Mouse (Mus musculus) erythroid progenitor cell, adult 5-6 weeks (primary cell): Measurements from ENCODE around the gene Hist1h3f. TPM values are rescaled to one million over a fixed set of nuclear protein-coding genes. Genes with fewer than 3 reads are reported as not detected.

Source experiments
- ATAC-seq: replicated peaks from 2 replicates; pipeline ENCODE4 v1.8.0; 2016; ENCODE audit warnings: moderate number of reproducible peaks, mild to moderate bottlenecking, moderate TSS enrichment, inconsistent platforms; ENCODE audit not compliant: poor library complexity, low FRiP score, severe bottlenecking
- total RNA-seq, 2 experiments: library from RNA; stranded (forward) in 1 of 2; stranded (reverse) in 1 of 2; fragments of 150-400 nt in 1 of 2; fragments of 186-747, 209-891 nt in 1 of 2; gene quantifications; 2 replicates each; pipeline versions ENCODE4 v1.2.3 to v1.2.4; 2015 to 2017; ENCODE audit warnings: low replicate concordance in 2 of 2

Hist1h3f gene
- 145 and 158 TPM in 2 replicates for total RNA-seq (2015; ENCODE audit: low replicate concordance)
- total RNA-seq (2017; ENCODE audit: low replicate concordance): 262 and 310 TPM in 2 replicates

DNA sequence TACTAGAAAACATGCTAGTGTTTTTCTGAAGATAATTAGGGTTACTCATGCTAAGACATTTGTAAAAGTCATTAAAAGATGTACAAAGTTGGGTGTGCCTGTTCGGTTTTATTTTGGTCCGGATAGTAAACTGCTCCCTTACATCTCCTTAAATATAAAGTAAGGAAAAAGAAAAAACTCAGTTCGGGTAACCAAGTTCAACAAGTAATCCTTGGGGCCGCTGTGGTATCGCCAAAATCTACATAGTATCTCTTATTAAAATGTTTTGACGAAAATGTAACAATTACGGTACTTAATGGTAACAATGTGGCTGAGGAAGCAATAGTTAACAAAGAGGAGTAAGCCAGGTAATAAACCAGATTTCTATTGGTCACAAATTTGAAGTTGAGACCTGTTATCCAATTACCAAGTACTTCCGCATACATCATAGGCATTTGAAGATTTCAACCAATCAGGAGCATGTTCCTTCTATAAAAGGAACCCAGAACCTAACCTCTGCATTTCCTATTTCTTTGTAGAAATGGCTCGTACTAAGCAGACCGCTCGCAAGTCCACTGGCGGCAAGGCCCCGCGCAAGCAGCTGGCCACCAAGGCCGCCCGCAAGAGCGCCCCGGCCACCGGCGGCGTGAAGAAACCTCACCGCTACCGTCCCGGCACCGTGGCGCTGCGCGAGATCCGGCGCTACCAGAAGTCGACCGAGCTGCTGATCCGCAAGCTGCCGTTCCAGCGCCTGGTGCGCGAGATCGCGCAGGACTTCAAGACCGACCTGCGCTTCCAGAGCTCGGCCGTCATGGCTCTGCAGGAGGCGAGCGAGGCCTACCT is at the start of gene Hist1h3f:
Gene Hist1h3f (plus strand): TSS at position 88 of the 822 bp plus-strand sequence.
- ATAC-seq: peak; percentile 82

DNA sequence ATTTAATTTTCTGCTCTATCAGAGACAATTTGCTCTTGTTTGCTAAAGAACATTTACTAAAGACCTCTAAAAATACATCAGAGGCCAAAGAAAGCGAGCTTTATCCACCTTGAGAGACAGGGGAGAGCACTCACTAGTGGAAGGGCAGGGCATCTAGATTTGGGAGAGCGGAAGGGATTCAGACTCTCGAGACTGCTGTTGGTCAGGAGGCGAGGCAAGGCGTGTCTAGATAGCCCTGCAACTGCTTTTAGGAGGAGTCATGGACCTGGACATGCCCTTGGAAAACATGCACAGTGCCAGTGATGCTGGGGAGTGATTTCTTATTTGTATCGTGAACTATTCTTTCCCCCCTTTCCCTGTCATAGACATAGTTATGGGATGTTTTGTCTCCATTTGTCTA is 48.3 kb upstream of the Hist1h3f start:
- no peak for ATAC-seq

DNA sequence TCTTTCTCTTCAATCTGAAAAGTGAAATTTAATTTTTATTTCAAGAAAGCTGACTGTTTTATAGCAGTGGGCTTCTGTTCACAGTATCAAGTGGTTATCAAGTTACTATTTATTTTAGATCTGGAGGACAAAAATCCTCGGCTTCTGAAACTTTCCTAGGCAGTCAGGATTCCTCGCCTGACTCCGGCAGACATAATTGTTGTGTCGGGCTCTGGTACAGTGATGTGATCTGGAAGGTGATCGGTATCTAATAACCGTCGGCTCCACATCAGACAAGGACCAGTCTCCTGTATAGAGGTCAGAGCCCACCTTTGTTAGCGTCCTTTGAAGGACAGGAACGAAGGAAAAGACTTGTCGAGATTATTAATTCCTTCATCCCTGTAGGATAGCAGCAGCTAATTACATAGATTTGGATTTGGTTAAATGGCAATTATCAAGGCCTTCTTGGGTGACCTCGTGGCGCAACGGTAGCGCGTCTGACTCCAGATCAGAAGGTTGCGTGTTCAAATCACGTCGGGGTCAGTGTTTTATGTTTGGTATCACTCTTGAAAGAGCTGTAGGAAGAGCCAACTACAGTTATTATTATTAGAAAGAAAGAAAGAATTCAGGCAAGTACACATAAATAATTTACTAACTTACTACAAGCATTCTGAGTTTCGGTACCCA is 46.1 kb upstream of the Hist1h3f start:
- no peak for ATAC-seq

DNA sequence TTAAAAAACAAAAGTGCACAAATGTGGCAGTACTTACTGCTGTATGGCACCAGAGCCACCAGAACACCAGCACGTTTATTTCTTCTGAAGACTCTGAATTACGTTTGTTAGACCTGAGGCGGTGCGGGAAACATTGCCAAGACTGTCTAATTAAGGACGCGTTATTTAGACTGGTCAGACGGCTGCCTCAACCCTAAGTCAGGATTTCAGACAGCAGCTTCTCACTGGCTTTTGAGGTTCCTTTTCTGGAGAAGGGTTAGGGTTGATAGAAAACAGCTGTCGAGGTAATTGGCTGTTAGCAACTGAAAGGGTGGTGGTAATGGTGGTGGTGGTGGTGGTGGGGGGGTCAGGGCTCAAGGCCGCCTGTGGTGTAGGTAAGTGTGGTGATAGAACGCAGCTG is 45.2 kb upstream of the Hist1h3f start:
- ATAC-seq: no peak

DNA sequence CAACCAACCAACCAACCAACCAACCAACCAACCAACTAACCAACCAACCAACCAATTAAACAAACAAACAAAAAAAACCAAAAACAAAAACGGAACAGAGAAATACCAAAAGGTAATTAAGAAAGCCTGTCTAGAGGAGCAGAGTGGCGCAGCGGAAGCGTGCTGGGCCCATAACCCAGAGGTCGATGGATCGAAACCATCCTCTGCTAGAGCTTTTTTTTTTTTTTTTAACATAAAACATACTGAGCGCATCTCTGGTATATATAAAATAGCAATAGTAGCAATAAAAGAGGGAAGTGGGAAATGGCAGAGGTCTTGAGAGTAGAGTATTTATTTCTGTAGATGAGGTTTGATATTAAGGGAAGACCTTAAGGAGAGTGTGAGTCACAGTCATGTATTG is 43.9 kb upstream of the Hist1h3f start:
- ATAC-seq: no peak

DNA sequence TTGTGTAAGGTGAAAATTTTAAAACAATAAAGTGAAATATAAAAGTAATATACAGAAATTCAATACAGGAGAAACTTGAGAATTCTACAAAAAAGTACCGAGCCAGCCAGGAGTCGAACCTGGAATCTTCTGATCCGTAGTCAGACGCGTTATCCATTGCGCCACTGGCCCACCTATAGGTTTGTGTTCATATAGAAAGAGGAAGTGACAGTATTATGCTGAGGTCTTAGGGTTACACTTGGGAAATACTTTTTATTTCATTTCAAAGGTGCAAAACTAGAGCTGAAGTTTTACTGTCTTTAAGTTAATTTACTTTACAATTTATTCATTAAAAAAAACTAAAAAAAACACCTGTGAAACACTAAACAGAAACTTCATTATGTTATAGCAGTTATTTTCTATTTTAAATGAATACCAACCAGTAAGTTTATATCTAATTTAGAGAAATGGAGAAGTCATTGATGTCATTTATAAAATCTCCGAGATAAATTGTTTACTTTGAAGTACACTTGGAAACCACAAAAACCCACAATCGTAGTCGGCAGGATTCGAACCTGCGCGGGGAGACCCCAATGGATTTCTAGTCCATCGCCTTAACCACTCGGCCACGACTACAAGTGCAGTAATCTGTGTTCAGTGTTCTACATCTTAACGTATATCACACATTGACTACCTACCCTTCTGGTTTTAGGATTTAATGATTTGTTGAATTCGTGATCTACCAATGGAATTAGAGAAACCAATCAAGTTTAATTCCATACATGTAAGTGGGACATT is 43.2 kb upstream of the Hist1h3f start:
- ATAC-seq: no peak

DNA sequence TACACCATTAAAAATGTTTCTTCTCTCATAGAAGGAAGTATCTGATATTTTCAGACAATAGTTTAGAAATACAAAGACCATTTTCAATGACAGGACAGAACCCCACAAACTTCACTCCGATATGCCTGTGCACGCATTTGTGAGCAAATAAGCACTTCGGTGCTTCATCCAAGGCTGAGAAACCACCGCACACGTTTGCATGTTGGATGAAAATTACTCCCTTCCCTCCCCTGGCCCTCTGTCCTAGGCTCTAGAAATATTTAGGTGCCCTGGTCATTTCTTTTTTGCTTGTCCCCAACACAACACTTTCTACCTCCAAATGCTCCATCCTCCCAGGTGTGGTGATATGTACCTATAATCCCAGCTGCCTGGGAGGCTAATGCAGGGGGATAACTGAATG is 42.3 kb upstream of the Hist1h3f start:
- no peak for ATAC-seq

DNA sequence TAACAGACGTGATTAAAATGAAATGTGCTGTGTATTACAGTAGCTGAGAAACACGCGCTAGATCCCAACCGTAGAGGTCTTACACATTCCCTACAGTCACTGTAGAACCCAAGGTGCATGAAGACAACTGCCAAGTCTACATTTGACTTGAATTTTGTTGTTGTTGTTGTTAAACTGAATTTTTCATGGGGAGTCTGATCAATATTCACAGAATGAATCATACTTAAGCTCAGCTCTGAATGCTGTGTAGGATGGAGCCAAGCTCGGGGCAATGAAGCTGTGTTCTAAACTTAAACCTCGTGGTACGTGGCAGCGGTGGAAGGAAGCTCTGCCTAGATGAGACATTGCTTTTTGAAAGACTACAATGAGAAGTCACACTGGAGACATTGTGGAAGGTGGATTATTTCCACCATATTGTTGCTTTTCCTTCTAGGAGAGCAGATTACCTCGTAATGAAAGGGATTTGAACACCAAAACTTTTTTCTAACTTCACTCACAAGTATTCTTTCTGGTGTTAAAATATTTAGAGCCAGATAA is 41.8 kb upstream of the Hist1h3f start:
- no peak for ATAC-seq

DNA sequence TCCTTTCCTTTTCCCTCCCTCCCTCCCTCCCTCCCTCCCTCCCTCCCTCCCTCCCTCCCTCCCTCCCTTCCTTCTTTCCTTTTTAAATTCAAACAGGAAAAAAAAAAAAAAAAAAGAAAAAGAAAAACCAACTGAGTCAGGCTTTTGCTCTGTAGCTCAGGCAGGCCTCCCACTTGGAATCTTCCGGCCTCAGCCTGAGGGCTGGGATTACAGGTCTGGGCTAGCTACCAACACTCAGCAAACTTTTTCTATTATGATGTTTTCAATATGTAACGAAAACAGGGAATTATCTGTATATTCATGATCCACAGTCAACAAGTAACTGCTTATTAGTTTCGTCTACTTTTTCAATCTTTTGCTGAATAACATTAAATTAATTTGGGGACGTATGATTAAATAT is 40.9 kb upstream of the Hist1h3f start:
- ATAC-seq: no peak

DNA sequence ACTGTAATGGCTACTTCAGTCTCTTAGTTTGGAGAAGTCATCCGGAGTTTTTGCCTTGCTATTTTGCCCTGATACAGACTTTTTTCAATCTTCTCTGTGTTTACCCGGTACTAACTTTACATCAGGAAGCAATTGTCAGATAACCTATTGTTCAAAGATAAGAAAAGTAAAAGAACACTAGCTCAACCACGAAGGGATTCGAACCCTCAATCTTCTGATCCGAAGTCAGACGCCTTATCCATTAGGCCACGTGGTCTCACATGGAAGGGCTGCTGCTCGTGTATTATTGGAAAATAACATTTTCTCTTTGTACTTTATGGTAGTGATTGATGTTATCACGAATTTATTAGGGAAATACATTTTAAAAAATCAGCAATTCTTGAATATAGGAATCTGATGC is 40.1 kb upstream of the Hist1h3f start:
- no peak for ATAC-seq

DNA sequence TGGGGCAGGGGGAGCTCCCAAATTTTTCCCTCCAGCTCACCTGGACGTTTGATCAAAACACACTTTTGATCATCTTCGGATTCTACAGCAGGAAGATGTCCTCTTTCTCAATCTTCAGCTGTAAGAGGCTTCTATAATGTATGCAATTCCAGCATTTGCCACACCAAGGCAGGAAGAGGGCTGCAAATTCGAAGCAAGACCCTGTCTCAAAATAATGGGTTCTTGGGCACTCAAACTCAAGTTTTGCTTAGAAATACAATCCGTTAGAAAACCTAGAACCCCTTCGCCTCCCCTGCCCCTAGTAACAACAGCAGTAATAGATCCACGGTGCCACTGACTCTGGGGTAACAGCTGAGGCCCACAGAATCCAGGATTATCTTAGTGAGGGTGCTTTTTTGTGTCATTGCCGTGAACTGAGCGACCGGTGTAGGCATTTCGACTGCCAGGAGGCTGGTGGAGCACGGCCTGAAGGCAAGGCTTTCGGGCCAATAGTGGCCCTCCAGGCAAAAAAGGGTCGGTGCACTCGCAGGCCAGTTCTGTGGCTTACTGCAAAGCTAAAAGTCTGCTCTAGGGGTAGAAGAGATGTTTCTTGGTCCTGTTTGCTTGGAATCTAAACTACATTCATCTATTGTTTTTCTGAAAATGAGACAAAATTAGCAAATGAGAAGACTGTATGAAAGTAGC is 38.0 kb upstream of the Hist1h3f start:
- ATAC-seq: no peak

DNA sequence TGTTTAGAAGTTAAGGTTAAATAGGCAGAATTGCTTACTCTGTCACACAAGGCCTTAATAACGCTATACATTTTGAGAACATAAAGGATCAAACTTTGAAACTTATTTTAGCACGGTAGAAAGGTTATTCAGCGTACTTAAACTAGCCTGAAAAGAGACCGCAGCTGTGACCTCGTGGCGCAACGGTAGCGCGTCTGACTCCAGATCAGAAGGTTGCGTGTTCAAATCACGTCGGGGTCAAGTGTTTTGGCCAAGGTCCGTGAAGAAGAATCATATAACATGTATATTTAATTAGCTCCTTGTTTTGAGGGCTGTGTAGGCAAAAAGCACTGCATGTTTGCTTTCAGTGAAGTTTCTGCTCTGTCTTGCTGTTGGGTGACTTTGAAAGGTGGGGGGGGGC is 37.5 kb upstream of the Hist1h3f start:
- ATAC-seq: no peak

DNA sequence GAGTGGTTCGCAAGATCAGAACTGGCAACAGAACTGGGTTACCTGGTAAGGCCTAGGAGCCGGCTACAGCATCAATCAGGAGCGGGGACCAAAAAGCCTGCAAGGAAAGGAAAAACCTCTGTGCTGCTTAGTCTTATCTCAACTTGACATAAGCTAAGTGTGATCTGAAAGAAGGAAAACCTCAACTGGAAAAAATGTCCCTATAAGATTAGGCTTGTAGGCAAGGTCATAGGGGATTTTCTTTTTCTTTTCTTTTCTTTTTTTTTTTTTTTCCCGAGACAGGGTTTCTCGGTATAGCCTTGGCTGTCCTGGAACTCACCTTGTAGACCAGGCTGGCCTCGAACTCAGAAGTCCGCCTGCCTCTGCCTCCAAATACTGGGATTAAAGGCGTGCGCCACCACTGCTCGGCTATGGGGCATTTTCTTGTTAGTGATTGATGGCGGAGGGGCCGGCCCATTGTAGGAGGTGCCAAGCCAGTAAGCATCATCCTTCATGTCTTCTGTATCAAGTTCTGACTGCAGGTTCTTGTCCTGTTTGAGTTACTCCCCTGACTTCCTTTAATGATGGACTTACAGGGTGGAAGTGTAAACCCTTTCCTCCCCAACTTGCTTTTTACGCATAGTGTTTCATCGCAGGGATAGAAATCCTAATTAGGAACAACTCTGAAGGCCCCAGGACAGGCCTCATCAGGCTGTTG is 36.9 kb upstream of the Hist1h3f start:
- no peak for ATAC-seq

DNA sequence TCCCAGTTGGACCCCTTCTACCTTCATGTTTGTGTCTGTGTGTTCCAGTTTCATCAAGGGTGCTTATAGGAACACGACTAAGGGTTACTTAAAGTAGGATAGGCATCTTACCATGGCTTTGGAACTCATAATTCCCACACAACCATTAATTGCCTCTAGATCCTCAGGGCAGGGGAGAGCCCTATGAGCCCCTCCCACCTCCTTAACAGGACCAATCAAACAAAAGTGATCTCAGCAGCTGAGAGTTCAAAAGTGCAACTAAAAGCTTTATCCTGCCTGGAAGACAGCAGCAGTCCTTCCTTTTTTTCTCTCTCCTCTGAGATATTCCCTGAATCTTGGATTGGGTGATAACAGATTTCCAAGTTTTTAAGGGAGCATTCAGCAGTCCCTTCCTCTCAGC is 33.7 kb upstream of the Hist1h3f start:
- no peak for ATAC-seq

DNA sequence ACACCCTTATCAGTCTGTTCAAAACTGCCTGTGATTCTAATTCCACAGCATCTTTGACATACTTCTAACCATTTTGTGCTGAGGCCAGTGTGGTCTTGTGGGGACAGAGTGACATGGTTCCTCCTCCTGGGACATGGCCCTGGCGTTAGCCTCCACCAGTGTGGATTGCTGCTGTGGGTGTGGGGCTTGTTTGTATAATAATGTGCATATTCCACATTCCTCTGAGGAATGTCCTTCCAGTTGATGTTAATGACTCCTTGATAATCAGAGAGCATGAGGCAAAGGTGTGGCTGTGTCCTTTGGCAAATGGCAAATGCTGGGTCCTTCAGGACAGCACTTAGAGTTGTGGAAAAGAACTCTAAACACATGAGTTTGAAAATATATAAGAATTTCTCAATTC is 30.3 kb upstream of the Hist1h3f start:
- ATAC-seq: no peak

DNA sequence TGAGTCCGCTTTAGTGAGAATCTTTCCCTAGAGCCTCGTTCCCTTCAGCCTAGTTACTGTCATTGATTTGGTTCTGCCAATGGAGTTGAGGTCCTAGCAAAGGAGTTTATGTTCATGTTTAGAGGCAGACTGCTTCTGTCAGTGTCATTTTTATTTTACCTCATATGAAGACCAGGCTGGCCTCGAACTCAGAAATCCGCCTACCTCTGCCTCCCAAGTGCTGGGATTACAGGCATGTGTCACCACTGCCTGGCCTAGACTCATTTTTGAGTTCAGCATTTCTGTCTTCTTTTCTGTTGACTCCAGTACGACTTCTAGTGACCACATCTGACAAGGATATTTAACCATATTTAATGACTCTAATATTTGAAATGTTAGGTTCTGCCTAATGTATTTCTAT is 28.6 kb upstream of the Hist1h3f start:
- no peak for ATAC-seq

DNA sequence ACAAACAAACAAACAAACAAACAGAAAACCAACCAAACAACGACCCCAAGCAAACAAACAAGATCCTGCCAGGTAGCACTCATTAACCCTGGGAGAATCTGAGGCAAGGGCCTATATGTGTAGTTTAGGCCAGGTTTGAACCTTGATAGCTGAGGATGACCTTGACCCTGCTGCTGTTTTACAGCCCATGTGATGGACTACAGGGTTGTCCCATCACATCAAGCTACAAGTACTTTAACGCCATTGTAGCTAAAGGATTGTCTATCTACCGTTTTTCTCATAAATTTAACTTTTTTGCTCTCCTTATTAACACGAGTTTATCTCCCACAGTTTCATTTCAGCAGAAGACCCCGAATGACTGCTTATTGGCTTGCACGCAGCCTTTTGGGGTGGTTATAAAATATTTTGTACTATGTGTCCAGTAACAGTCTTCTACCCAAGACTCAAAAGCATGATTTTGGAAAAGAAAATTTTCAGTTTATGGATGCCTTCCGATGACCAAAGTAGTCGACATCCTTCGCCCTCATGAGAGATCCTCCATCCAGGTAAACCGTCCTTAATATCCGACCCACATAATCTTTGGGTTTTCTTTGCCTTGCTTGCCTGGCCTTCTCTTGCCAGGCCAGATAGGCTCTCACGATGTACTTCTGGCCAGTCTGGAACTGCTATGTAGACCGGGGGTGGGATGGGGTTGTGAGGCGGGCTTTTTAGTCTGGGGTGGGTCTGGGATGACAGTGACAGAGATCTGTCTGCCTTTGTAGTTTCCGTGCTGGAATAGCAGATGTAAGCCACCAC is 27.8 kb upstream of the Hist1h3f start:
- ATAC-seq: no peak

DNA sequence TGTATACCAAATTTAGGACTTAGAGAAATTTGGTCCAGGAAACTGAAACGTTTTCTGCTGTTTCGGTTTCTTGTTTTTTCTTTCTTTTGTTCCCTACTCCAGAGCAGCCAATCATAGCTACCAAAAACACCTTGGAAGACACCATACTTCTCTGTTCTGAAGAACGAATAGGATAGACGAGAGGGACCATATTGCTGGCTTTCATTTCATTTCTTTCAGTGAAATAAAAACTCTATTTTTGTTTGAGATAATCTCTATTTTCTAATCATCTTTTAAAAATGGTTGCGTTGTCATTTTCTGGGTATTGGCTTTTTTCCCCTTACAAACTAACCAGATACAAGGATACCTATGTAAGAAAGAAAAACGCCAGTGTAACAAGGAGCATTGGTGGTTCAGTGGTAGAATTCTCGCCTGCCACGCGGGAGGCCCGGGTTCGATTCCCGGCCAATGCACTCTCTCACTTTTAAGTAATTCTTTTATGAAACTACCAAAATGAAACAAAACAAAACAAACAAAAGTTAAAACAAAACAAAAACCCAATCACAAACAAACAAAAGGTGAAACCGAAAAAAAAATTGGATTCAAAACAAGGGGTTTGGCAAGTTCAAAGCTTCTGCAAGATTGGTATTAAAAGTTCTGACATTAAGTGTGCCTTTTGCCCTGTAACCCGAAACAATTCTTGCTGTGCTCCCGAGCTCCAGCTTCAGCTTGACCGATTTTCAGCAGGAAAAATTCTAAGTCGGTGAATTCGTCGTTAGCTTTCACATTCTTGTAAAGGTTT is 26.8 kb upstream of the Hist1h3f start:
- ATAC-seq: peak; percentile 27; the same call in 1 of the 2 replicates
